ENCODE assay signal across 8 mouse cellular contexts in the genomic region with DNA sequence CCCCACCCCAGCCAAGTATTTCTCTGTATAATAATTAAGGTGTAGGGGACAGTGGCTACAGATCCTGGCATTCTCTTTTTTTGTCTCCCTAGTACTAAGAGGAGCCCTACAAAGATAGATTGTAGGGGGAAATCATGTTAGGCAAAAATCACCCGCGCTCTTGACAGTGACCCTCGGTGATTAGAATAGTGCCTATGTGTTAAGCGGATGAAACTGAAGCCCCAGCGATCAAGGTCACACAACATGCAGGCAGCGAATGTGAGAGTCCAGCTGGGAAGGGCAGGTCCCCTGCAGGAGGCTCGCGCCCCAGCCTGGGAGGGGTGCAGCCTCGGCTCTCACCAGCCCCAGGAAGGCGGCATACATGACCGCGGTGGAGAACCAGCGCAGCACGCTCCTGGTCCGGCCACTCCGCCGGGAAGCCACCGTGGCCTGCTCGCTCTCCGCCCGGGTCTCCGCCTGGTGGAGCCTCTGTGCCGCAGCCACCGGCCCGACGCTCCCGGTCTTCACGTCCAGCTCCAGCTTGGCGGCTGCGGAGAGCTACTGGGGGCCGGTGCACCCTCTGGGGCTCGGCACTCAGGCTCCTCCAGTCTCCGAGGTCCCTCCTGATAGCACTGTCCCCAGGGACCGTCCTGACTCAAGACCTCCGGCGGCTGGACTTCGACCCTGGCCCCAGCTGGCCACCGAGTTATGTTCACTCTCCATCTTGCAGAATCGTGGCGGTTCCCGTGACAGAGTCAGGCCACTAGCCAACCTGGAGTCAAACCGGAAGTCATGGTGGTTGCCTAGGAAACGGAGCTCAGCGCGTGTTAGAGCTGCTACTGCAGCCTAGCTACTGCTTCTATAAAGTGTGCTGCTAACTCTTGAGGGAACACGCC. TPM values are rescaled to one million over a fixed set of nuclear protein-coding genes. Genes with fewer than 3 reads are reported as not detected.
DNase-seq lines count a peak whose midpoint lies in the region; ATAC-seq and TF ChIP-seq lines count a peak whose summit lies in the region.

A gene (minus strand): TSS at position 715 of the 875 bp plus-strand sequence.

- peak within 1 kb of the TSS; percentile 69 for H3K27ac ChIP-seq in forebrain, embryonic 12.5 days
- H3K27ac ChIP-seq in heart, postnatal 0 days (ENCODE audit: low read depth) = peak within 1 kb of the TSS; percentile 81
- no peak within 1 kb of the TSS for H3K27ac ChIP-seq in liver, embryonic 14.5 days
- peak within 1 kb of the TSS; percentile 56; the same call in 1 of the 2 replicates for H3K27ac ChIP-seq in neural tube, embryonic 11.5 days (ENCODE audit: low read depth, low read length)
- H3K27ac ChIP-seq in stomach, postnatal 0 days (replicated peaks) = peak within 1 kb of the TSS; percentile 30; the same call in 1 of the 2 replicates

- peak; percentile 100 for ATAC-seq in CD4-positive, CD25-positive, alpha-beta regulatory T cell, adult 4 months
- peak; percentile 96 for ATAC-seq in forebrain, embryonic 12.5 days (ENCODE audit: low FRiP score)
- peak; percentile 96 for ATAC-seq in heart, postnatal 0 days (ENCODE audit: insufficient read depth, low read depth)
- peak; percentile 73 for ATAC-seq in liver, embryonic 14.5 days (ENCODE audit: insufficient read depth)
- ATAC-seq in neural tube, embryonic 11.5 days (ENCODE audit: insufficient read depth, low FRiP score, low TSS enrichment) = peak; percentile 97
- peak; percentile 92 for ATAC-seq in stomach, postnatal 0 days (ENCODE audit: low FRiP score, low TSS enrichment)

- peak; percentile 24; the same call in 1 of the 2 replicates for TF ChIP-seq CTCF in heart, postnatal 0 days (IDR thresholded peaks at IDR 0.05; ENCODE audit: low read depth)
- TF ChIP-seq CTCF in liver, embryonic 14.5 days (IDR thresholded peaks at IDR 0.05; ENCODE audit: low read depth) = peak; percentile 38
- peak; percentile 50 for TF ChIP-seq CTCF in stomach, postnatal 0 days (IDR thresholded peaks at IDR 0.05; ENCODE audit: low read depth)

- no peaks in the 10 kb centered on the region for H3K36me3 ChIP-seq in forebrain, embryonic 12.5 days (replicated peaks)
- H3K36me3 ChIP-seq in heart, postnatal 0 days (replicated peaks; ENCODE audit: control insufficient read depth, insufficient read depth, low read length) = no peaks in the 10 kb centered on the region
- H3K36me3 ChIP-seq in liver, embryonic 14.5 days (replicated peaks; ENCODE audit: control insufficient read depth, insufficient read depth, low read depth) = no peaks in the 10 kb centered on the region
- H3K36me3 ChIP-seq in neural tube, embryonic 11.5 days (ENCODE audit: control insufficient read depth, insufficient read depth, low read length) = no peaks in the 10 kb centered on the region
- H3K36me3 ChIP-seq in stomach, postnatal 0 days (ENCODE audit: control insufficient read depth, insufficient read depth, low read length) = no peaks in the 10 kb centered on the region

- TF ChIP-seq EP300 in heart, postnatal 0 days (IDR thresholded peaks at IDR 0.05; ENCODE audit: low read depth) = no peak
- no peak for TF ChIP-seq EP300 in liver, embryonic 14.5 days (IDR thresholded peaks at IDR 0.05; ENCODE audit: low read depth)
- no peak for TF ChIP-seq EP300 in stomach, postnatal 0 days (optimal IDR thresholded peaks at IDR 0.05)

- H3K4me3 ChIP-seq in forebrain, embryonic 12.5 days (replicated peaks) = peak within 1 kb of the TSS; percentile 71
- peak within 1 kb of the TSS; percentile 59 for H3K4me3 ChIP-seq in heart, postnatal 0 days (ENCODE audit: low read depth, low read length)
- H3K4me3 ChIP-seq in liver, embryonic 14.5 days (ENCODE audit: insufficient read depth in 1 of 2, low read depth in 2 of 2, low read length in 2 of 2) = peak within 1 kb of the TSS; percentile 48 to 53
- H3K4me3 ChIP-seq in neural tube, embryonic 11.5 days (ENCODE audit: low read depth, low read length) = peak within 1 kb of the TSS; percentile 60
- peak within 1 kb of the TSS; percentile 53 for H3K4me3 ChIP-seq in stomach, postnatal 0 days (ENCODE audit: low read depth, low read length)

- H3K9ac ChIP-seq in forebrain, embryonic 12.5 days = peak within 1 kb of the TSS; percentile 72
- H3K9ac ChIP-seq in heart, postnatal 0 days (replicated peaks; ENCODE audit: low read depth, low read length) = peak within 1 kb of the TSS; percentile 41
- H3K9ac ChIP-seq in liver, embryonic 14.5 days (replicated peaks) = peak within 1 kb of the TSS; percentile 33; the same call in 1 of the 2 replicates
- peak within 1 kb of the TSS; percentile 57 for H3K9ac ChIP-seq in neural tube, embryonic 11.5 days (ENCODE audit: low read length)
- peak within 1 kb of the TSS; percentile 55 for H3K9ac ChIP-seq in stomach, postnatal 0 days (ENCODE audit: low read length)

- H3K27me3 ChIP-seq in forebrain, embryonic 12.5 days = 0 out of 2 replicates have a peak, but pooled peaks cover 3% of the 10 kb centered on the region
- H3K27me3 ChIP-seq in heart, postnatal 0 days (ENCODE audit: control insufficient read depth, insufficient read depth, low read length) = no peaks in the 10 kb centered on the region
- H3K27me3 ChIP-seq in liver, embryonic 14.5 days (ENCODE audit: control insufficient read depth, insufficient read depth, low read length) = peaks cover 17% of the 10 kb centered on the region
- no peaks in the 10 kb centered on the region for H3K27me3 ChIP-seq in neural tube, embryonic 11.5 days (ENCODE audit: control insufficient read depth, insufficient read depth, low read length)
- no peaks in the 10 kb centered on the region for H3K27me3 ChIP-seq in stomach, postnatal 0 days (ENCODE audit: control insufficient read depth, insufficient read depth, low read length)

- peak within 1 kb of the TSS; percentile 92 for H3K4me2 ChIP-seq in forebrain, embryonic 12.5 days
- H3K4me2 ChIP-seq in heart, postnatal 0 days (ENCODE audit: low read depth, low read length) = peak within 1 kb of the TSS; percentile 80
- peak within 1 kb of the TSS; percentile 66 for H3K4me2 ChIP-seq in liver, embryonic 14.5 days (ENCODE audit: low read depth)
- H3K4me2 ChIP-seq in neural tube, embryonic 11.5 days (ENCODE audit: low read depth) = peak within 1 kb of the TSS; percentile 93
- H3K4me2 ChIP-seq in stomach, postnatal 0 days (replicated peaks; ENCODE audit: low read depth) = peak within 1 kb of the TSS; percentile 98

- no peaks in the 10 kb centered on the region for H3K9me3 ChIP-seq in forebrain, embryonic 12.5 days
- H3K9me3 ChIP-seq in heart, postnatal 0 days (replicated peaks; ENCODE audit: control insufficient read depth, low read length) = 0 out of 2 replicates have a peak, but pooled peaks cover 4% of the 10 kb centered on the region
- H3K9me3 ChIP-seq in liver, embryonic 14.5 days (ENCODE audit: control insufficient read depth, low read length) = no peaks in the 10 kb centered on the region
- no peaks in the 10 kb centered on the region for H3K9me3 ChIP-seq in neural tube, embryonic 11.5 days (ENCODE audit: control insufficient read depth, low read length)
- H3K9me3 ChIP-seq in stomach, postnatal 0 days (ENCODE audit: control insufficient read depth, low read length) = no peaks in the 10 kb centered on the region

- H3K4me1 ChIP-seq in forebrain, embryonic 12.5 days = peaks cover 11% of the 10 kb centered on the region
- peaks cover 13% of the 10 kb centered on the region for H3K4me1 ChIP-seq in heart, postnatal 0 days (ENCODE audit: control insufficient read depth, insufficient read depth)
- peaks cover 0 to 2% of the 10 kb centered on the region in 2 experiments; a peak in 1 of 4 replicates for H3K4me1 ChIP-seq in liver, embryonic 14.5 days (replicated peaks; ENCODE audit: control insufficient read depth in 2 of 2, insufficient read depth in 2 of 2, low read length in 1 of 2)
- no peaks in the 10 kb centered on the region for H3K4me1 ChIP-seq in neural tube, embryonic 11.5 days (ENCODE audit: control insufficient read depth, insufficient read depth, low read length)
- no peaks in the 10 kb centered on the region for H3K4me1 ChIP-seq in stomach, postnatal 0 days (replicated peaks; ENCODE audit: control insufficient read depth, insufficient read depth)

- WGBS in forebrain, embryonic 12.5 days = 1% methylated on average over 46 of the region's 46 CpGs
- whole genome bisulfite sequencing in heart, postnatal 0 days = 2% methylated on average over 45 of the region's 46 CpGs
- WGBS in liver, embryonic 14.5 days (ENCODE audit: insufficient replicate concordance) = 2% methylated on average over 45 of the region's 46 CpGs
- WGBS in neural tube, embryonic 11.5 days = under 1% methylated on average over 40 of the region's 46 CpGs
- 1% methylated on average over 45 of the region's 46 CpGs for WGBS in stomach, postnatal 0 days

- peak; percentile 12 for DNase-seq in c-Kit-positive CD71-positive TER-119-positive erythroid progenitor cells, embryonic 14.5 days (ENCODE audit: low spot score)
- DNase-seq in heart, postnatal 0 days (ENCODE audit: low spot score) = peak; percentile 93
- peak; percentile 94 to 98 for DNase-seq in kidney, postnatal 36 days
- DNase-seq in liver, embryonic 14.5 days (ENCODE audit: low read depth in 3 of 3, low spot score in 3 of 3) = peak; percentile 42 to 47 (median 43)
- peak; percentile 86 for DNase-seq in neural tube, embryonic 11.5 days (ENCODE audit: low spot score)
- peak; percentile 86 for DNase-seq in stomach, postnatal 0 days (ENCODE audit: low spot score)

RNA-seq across cellular contexts. Expression of the gene that starts here (rescaled TPM):
- not detected for polyA plus RNA-seq in CD4-positive, CD25-positive, alpha-beta regulatory T cell, adult 4 months (2017; shearing (Covaris generic))
- 0.15 TPM in 1 of 2 replicates, not detected in the other for polyA plus RNA-seq in forebrain, embryonic 12.5 days (2016; fragmentation: Nextera tagmentation; extraction: Ambion mirVana)
- total RNA-seq in heart, postnatal 0 days (2014; rRNA removed; ENCODE audit: low replicate concordance) = 0.97 and 3.8 TPM in 2 replicates
- polyA plus RNA-seq in heart, postnatal 0 days (2015; fragmentation: Nextera tagmentation; extraction: Ambion mirVana) = 2.3 and 2.4 TPM in 2 replicates
- 0.22 and 0.41 TPM in 2 replicates for polyA plus RNA-seq in liver, embryonic 14.5 days (2012; rRNA removed)
- 0.34 and 0.60 TPM in 2 replicates for polyA plus RNA-seq in liver, embryonic 14.5 days (2014; fragmentation: Nextera tagmentation; extraction: Ambion mirVana)
- not detected in 2 replicates for polyA plus RNA-seq in neural tube, embryonic 11.5 days (2014; fragmentation: Nextera tagmentation; extraction: Ambion mirVana)
- polyA plus RNA-seq in stomach, postnatal 0 days (2015; fragmentation: Nextera tagmentation; extraction: Ambion mirVana) = 0.07 and 0.22 TPM in 2 replicates

Comparison
In these comparisons a context has a peak if more than half of its experiments do, and no peak if none do; other contexts are left out.
1. Peak in ATAC-seq in CD4-positive, CD25-positive, alpha-beta regulatory T cell, adult 4 months; RNA of the gene not detected or under 1 TPM.
2. Peak in ATAC-seq, H3K4me3 ChIP-seq, H3K27ac ChIP-seq, H3K9ac ChIP-seq and H3K4me2 ChIP-seq in forebrain, embryonic 12.5 days; RNA of the gene not detected or under 1 TPM.
3. Peak in DNase-seq, ATAC-seq, H3K4me3 ChIP-seq, H3K9ac ChIP-seq and H3K4me2 ChIP-seq in liver, embryonic 14.5 days; RNA of the gene not detected or under 1 TPM.
4. Peak in DNase-seq, ATAC-seq, H3K4me3 ChIP-seq, H3K27ac ChIP-seq, H3K9ac ChIP-seq and H3K4me2 ChIP-seq in neural tube, embryonic 11.5 days; RNA of the gene not detected or under 1 TPM.
5. Peak in DNase-seq, ATAC-seq, H3K4me3 ChIP-seq, H3K27ac ChIP-seq, H3K9ac ChIP-seq and H3K4me2 ChIP-seq in stomach, postnatal 0 days; RNA of the gene not detected or under 1 TPM.
6. DNase-seq: peak in every context shown above with its lines; median percentile 96 in kidney, postnatal 36 days; 93 in heart, postnatal 0 days; 86 in neural tube, embryonic 11.5 days; 86 in stomach, postnatal 0 days; 43 in liver, embryonic 14.5 days; 12 in c-Kit-positive CD71-positive TER-119-positive erythroid progenitor cells, embryonic 14.5 days.